Mouse (Mus musculus): ENCODE data around the gene 1700102P08Rik. TPM values are rescaled to one million over a fixed set of nuclear protein-coding genes. Genes with fewer than 3 reads are reported as not detected.
A peak's percentile ranks its signal among the peaks of the same experiment; 100 is the strongest.

1700102P08Rik gene
- polyA plus RNA-seq, 1 experiment from 2014 or later = 0.72 TPM

DNA sequence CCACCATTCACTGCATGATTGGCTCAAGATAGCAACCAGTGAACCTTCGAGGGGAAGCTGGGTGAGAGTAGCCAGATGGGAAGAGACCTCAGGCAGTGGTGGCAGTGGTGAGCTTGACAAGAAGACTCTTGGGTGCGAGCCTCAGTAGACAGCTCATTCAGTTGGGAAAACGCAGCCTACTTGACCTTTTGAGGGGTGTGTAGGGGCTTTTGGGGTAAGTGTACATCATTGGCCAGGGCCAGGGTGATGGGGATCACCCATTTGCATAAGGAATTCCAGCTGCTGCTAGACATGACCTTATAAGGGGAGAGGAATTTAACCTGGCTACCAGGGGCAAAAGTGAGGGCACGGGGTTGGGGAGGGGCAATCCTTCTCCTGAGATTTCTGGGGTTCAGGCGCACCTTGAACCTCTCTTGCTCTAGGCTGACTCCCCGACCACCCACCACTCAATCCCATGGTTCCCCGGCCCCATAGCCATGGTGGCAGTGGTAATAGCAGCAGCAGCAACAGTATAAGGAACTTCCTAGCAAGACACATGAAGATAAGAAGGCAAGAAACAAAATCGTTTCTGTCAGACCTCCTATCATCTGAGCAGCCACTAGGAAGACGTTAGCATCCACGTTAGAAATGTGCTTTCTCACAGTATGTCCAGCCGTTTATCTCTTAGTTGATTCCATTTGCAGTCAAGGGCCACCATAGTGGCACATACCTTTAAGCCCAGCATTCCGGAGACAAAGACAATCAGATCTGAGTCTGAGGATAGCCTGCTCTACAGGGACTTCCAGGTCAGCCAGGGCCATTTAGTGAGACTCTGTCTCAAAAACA is 63.4 kb downstream of the 1700102P08Rik start:
- no peak for ATAC-seq (ENCODE audit: insufficient number of reproducible peaks, insufficient read depth, low FRiP score, low read depth)
- Histone ChIP-seq H3K27ac (ENCODE audit: low read length) (no peak overlapping the region), H3K27me3 (ENCODE audit: control insufficient read depth, insufficient read depth, low read length) (no peaks in the 10 kb centered on the region), H3K4me2 (replicated peaks; ENCODE audit: low read depth, low read length) (no peak overlapping the region), H3K4me1 (ENCODE audit: control insufficient read depth, insufficient read depth, low read length) (peaks cover 13% of the 10 kb centered on the region), H3K4me3 (ENCODE audit: low read depth, low read length) (no peak overlapping the region), H3K9me3 (ENCODE audit: control insufficient read depth, low read depth, low read length) (no peaks in the 10 kb centered on the region), H3K36me3 (ENCODE audit: control insufficient read depth, insufficient read depth, low read length) (no peaks in the 10 kb centered on the region), H3K9ac (replicated peaks; ENCODE audit: low read depth, low read length) (no peak overlapping the region)
- 68% methylated on average over 12 of the region's 12 CpGs for WGBS

DNA sequence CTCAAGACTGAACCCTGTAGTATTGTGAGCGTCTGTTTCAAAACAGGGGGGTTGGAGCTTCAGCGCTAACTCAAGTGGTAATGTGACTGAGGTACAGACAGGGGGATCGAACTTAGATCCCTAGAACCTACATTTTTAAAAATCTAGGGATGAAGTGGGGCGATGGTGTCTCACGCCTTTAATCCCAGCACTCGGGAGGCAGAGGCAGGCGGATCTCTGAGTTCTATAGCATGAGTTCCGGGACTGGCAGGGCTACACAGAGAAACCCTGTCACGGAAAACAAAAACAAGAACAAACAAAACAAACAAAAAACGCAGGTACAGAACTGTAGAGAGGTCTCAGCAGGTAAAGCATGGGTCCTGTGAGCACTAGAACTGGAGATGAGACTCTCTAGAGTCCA is 64.3 kb downstream of the 1700102P08Rik start:
- Histone ChIP-seq H3K4me2 (replicated peaks; ENCODE audit: low read depth, low read length) (no peak overlapping the region), H3K27me3 (ENCODE audit: control insufficient read depth, insufficient read depth, low read length) (no peaks in the 10 kb centered on the region), H3K4me1 (ENCODE audit: control insufficient read depth, insufficient read depth, low read length) (peaks cover 14% of the 10 kb centered on the region; the same call in 1 of the 2 replicates), H3K9ac (replicated peaks; ENCODE audit: low read depth, low read length) (no peak overlapping the region), H3K9me3 (ENCODE audit: control insufficient read depth, low read depth, low read length) (no peaks in the 10 kb centered on the region), H3K4me3 (ENCODE audit: low read depth, low read length) (no peak overlapping the region), H3K36me3 (ENCODE audit: control insufficient read depth, insufficient read depth, low read length) (no peaks in the 10 kb centered on the region), H3K27ac (ENCODE audit: low read length) (no peak overlapping the region)
- ATAC-seq (ENCODE audit: insufficient number of reproducible peaks, insufficient read depth, low FRiP score, low read depth) = no peak
- 88% methylated on average over 10 of the region's 10 CpGs for WGBS

DNA sequence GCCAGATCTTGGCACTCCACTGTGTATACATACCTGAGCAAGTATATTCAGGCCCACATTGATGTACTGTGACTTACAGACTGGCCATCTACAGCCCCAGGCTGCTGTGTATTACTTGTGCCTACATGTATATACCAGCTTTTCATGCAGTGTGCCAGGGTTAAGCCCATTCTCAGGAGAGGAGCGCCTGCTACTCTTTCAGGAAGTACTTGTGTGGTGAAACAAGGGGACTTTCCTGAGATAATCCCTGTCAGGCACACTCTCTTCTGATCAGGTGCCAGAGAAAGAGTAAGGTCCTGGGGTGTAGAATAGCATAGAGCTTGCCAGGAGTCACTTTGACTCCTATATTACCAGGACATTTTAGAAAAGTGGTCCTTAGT is 67.3 kb downstream of the 1700102P08Rik start:
- 71% methylated on average over 1 of the region's 1 CpGs for WGBS
- Histone ChIP-seq H3K9me3 (ENCODE audit: control insufficient read depth, low read depth, low read length) (no peaks in the 10 kb centered on the region), H3K9ac (replicated peaks; ENCODE audit: low read depth, low read length) (no peak overlapping the region), H3K27me3 (ENCODE audit: control insufficient read depth, insufficient read depth, low read length) (no peaks in the 10 kb centered on the region), H3K27ac (ENCODE audit: low read length) (0 out of 2 replicates have a peak overlapping the region, but pooled peaks have one; percentile 96), H3K36me3 (ENCODE audit: control insufficient read depth, insufficient read depth, low read length) (peaks cover 17% of the 10 kb centered on the region), H3K4me2 (replicated peaks; ENCODE audit: low read depth, low read length) (peak overlapping the region; percentile 68), H3K4me3 (ENCODE audit: low read depth, low read length) (peak overlapping the region; percentile 94), H3K4me1 (ENCODE audit: control insufficient read depth, insufficient read depth, low read length) (peaks cover 18% of the 10 kb centered on the region; the same call in 1 of the 2 replicates)
- 0 out of 2 replicates have a peak, but pooled peaks have one; percentile 1 for ATAC-seq (ENCODE audit: insufficient number of reproducible peaks, insufficient read depth, low FRiP score, low read depth)

Other genes with a start within 250 kb of the 1700102P08Rik start
- gene Bsn, start 202.4 kb upstream of the 1700102P08Rik start, polyA plus RNA-seq (2014; fragmentation: Nextera tagmentation; extraction: Ambion mirVana) = 2.6 and 2.7 TPM in 2 replicates
- gene Dag1, start 128.8 kb upstream of the 1700102P08Rik start, polyA plus RNA-seq (2014; fragmentation: Nextera tagmentation; extraction: Ambion mirVana) = 79.9 and 82.1 TPM in 2 replicates
- gene Nicn1, start 102.4 kb upstream of the 1700102P08Rik start, polyA plus RNA-seq (2014; fragmentation: Nextera tagmentation; extraction: Ambion mirVana) = 44.2 and 46.9 TPM in 2 replicates
- gene Amt, start 96.0 kb upstream of the 1700102P08Rik start, polyA plus RNA-seq (2014; fragmentation: Nextera tagmentation; extraction: Ambion mirVana) = 21.3 and 27.4 TPM in 2 replicates
- 308 and 334 TPM in 2 replicates for gene Rhoa, start 86.7 kb upstream of the 1700102P08Rik start, polyA plus RNA-seq (2014; fragmentation: Nextera tagmentation; extraction: Ambion mirVana)
- gene Tcta, start 86.6 kb upstream of the 1700102P08Rik start, polyA plus RNA-seq (2014; fragmentation: Nextera tagmentation; extraction: Ambion mirVana) = 37.9 and 43.3 TPM in 2 replicates
- 676 and 679 TPM in 2 replicates for gene Gpx1, start 53.9 kb upstream of the 1700102P08Rik start, polyA plus RNA-seq (2014; fragmentation: Nextera tagmentation; extraction: Ambion mirVana)
- gene Usp4, start 45.0 kb upstream of the 1700102P08Rik start, polyA plus RNA-seq (2014; fragmentation: Nextera tagmentation; extraction: Ambion mirVana) = 102 and 103 TPM in 2 replicates
- gene Ccdc36, start 35.7 kb downstream of the 1700102P08Rik start, polyA plus RNA-seq (2014; fragmentation: Nextera tagmentation; extraction: Ambion mirVana) = 1.9 and 2.5 TPM in 2 replicates
- gene BC048562, start 43.7 kb downstream of the 1700102P08Rik start, polyA plus RNA-seq (2014; fragmentation: Nextera tagmentation; extraction: Ambion mirVana) = not detected in 2 replicates
- 48.2 and 49.9 TPM in 2 replicates for gene Ccdc71, start 67.7 kb downstream of the 1700102P08Rik start, polyA plus RNA-seq (2014; fragmentation: Nextera tagmentation; extraction: Ambion mirVana)
- 64.0 and 64.9 TPM in 2 replicates for gene Klhdc8b, start 68.8 kb downstream of the 1700102P08Rik start, polyA plus RNA-seq (2014; fragmentation: Nextera tagmentation; extraction: Ambion mirVana)
- gene Lamb2, start 86.9 kb downstream of the 1700102P08Rik start, polyA plus RNA-seq (2014; fragmentation: Nextera tagmentation; extraction: Ambion mirVana) = 38.7 and 43.7 TPM in 2 replicates
- 49.5 and 54.4 TPM in 2 replicates for gene Usp19, start 97.8 kb downstream of the 1700102P08Rik start, polyA plus RNA-seq (2014; fragmentation: Nextera tagmentation; extraction: Ambion mirVana)
- gene Qars, start 114.9 kb downstream of the 1700102P08Rik start, polyA plus RNA-seq (2014; fragmentation: Nextera tagmentation; extraction: Ambion mirVana) = 113 and 114 TPM in 2 replicates
- gene Qrich1, start 124.0 kb downstream of the 1700102P08Rik start, polyA plus RNA-seq (2014; fragmentation: Nextera tagmentation; extraction: Ambion mirVana) = 120 and 121 TPM in 2 replicates
- 193 and 198 TPM in 2 replicates for gene Impdh2, start 167.5 kb downstream of the 1700102P08Rik start, polyA plus RNA-seq (2014; fragmentation: Nextera tagmentation; extraction: Ambion mirVana)
- gene Ndufaf3, start 174.6 kb downstream of the 1700102P08Rik start, polyA plus RNA-seq (2014; fragmentation: Nextera tagmentation; extraction: Ambion mirVana) = 40.7 and 45.2 TPM in 2 replicates
- 114 and 135 TPM in 2 replicates for gene Dalrd3, start 177.1 kb downstream of the 1700102P08Rik start, polyA plus RNA-seq (2014; fragmentation: Nextera tagmentation; extraction: Ambion mirVana)
- 85.0 and 88.4 TPM in 2 replicates for gene Wdr6, start 185.9 kb downstream of the 1700102P08Rik start, polyA plus RNA-seq (2014; fragmentation: Nextera tagmentation; extraction: Ambion mirVana)
- 6.1 and 6.2 TPM in 2 replicates for gene P4htm, start 204.9 kb downstream of the 1700102P08Rik start, polyA plus RNA-seq (2014; fragmentation: Nextera tagmentation; extraction: Ambion mirVana)

Measured in stomach, embryonic 14.5 days (tissue).